Mouse (Mus musculus) hindbrain, embryonic 12.5 days (tissue): ENCODE data around the gene Tsku. TPM values are rescaled to one million over a fixed set of nuclear protein-coding genes. Genes with fewer than 3 reads are reported as not detected.

Experiments used
- ATAC-seq: fragments of 200-750 bp; cut with Nextera tagmentation; 2 replicates; pipeline ENCODE4 v1.8.0; 2017; ENCODE audit warnings: moderate TSS enrichment; ENCODE audit not compliant: low FRiP score
- H3K27ac ChIP-seq: fragments of 300-500 bp; sonication (generic); 2 replicates; pipeline ENCODE4 v1.5.1; 2016; ENCODE audit warnings: mild to moderate bottlenecking
- H3K27me3 ChIP-seq: fragments of 300-500 bp; sonication (generic); 2 replicates; pipeline ENCODE4 v1.6.1; 2016; ENCODE audit warnings: mild to moderate bottlenecking
- H3K36me3 ChIP-seq: fragments of 300-500 bp; sonication (generic); 2 replicates; pipeline ENCODE4 v1.6.1; 2016; ENCODE audit warnings: mild to moderate bottlenecking
- H3K4me1 ChIP-seq: fragments of 300-500 bp; sonication (generic); 2 replicates; pipeline ENCODE4 v1.6.1; 2016
- H3K4me2 ChIP-seq: fragments of 300-500 bp; sonication (generic); replicated peaks from 2 replicates; pipeline ENCODE4 v1.6.1; 2016; ENCODE audit warnings: mild to moderate bottlenecking
- H3K4me3 ChIP-seq: fragments of 300-500 bp; sonication (generic); 2 replicates; pipeline ENCODE4 v1.5.1; 2016; ENCODE audit warnings: mild to moderate bottlenecking
- H3K9ac ChIP-seq: fragments of 300-500 bp; sonication (generic); 2 replicates; pipeline ENCODE4 v1.6.1; 2016; ENCODE audit warnings: mild to moderate bottlenecking, moderate library complexity
- H3K9me3 ChIP-seq: fragments of 300-500 bp; sonication (generic); replicated peaks from 2 replicates; pipeline ENCODE4 v1.6.1; 2016; ENCODE audit warnings: mild to moderate bottlenecking
- WGBS: fragments of 180-500 bp; shearing (Covaris S2); methylation state at CpG from one replicate; pipeline ENCODE4 v1.1.7; 2016; 5-methylcytosine and 5-hydroxymethylcytosine counted together
- polyA plus RNA-seq: library from polyadenylated mRNA; unstranded; fragments of >200 nt; fragmentation: Nextera tagmentation; extraction: Ambion mirVana; gene quantifications from 2 replicates; pipeline ENCODE4 v1.2.1, GENCODE M21; 2016

The Tsku gene
- polyA plus RNA-seq, 1 experiment from 2014 or later, result 10.3 TPM

DNA sequence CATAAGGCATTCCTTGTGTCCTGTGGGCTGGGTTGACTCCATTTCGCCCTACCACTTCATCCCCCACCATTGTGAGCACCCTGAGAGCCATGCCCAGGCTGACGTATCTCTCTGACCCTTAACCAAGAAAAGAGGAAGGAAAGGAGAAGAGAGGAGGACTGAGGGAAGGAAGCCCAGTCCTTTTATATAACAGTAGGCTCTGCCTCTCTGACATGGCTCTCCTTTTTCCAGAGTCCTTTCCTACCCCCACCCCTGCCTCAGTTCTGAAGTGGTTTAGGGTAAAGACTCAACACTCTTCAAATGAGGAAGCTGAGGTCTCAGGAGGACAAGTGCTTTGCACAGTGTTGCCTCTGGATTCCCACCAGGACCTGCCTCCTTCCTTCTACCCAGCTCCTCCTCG lies 27.1 kb downstream of the Tsku start:
- no peaks in the 10 kb centered on the region for H3K9me3 ChIP-seq
- H3K9ac ChIP-seq, result no peak overlapping the region
- H3K4me1 ChIP-seq, result no peaks in the 10 kb centered on the region
- H3K4me2 ChIP-seq, result no peak overlapping the region
- WGBS, result 81% methylated on average over 3 of the region's 3 CpGs
- H3K36me3 ChIP-seq, result no peaks in the 10 kb centered on the region
- H3K4me3 ChIP-seq, result no peak overlapping the region
- no peaks in the 10 kb centered on the region for H3K27me3 ChIP-seq
- no peak for ATAC-seq
- H3K27ac ChIP-seq, result no peak overlapping the region

DNA sequence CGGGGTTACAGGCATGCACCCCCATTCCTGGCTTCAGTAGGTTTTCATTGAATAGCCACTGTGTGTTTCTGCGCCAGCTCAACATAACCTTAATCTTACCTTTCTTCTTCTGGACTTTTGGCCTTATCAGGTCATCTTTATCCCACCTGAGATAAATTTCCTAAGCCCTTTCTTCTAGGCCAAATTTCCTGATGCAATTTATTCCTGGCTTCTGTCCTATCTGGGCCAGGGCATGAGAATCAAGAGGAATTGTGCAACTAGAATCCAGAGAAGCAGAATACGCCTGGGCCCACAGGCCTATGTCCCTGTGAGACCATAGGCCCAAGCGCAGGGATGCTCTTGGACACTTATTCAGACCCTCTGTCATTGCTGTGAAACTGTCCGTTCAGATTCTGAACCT lies 27.6 kb downstream of the Tsku start:
- WGBS, result 90% methylated on average over 5 of the region's 5 CpGs
- Histone ChIP-seq H3K4me2 (no peak overlapping the region), H3K9me3 (no peaks in the 10 kb centered on the region), H3K27me3 (no peaks in the 10 kb centered on the region), H3K9ac (no peak overlapping the region), H3K4me3 (no peak overlapping the region), H3K36me3 (no peaks in the 10 kb centered on the region), H3K27ac (no peak overlapping the region), H3K4me1 (no peaks in the 10 kb centered on the region)
- ATAC-seq, result no peak

DNA sequence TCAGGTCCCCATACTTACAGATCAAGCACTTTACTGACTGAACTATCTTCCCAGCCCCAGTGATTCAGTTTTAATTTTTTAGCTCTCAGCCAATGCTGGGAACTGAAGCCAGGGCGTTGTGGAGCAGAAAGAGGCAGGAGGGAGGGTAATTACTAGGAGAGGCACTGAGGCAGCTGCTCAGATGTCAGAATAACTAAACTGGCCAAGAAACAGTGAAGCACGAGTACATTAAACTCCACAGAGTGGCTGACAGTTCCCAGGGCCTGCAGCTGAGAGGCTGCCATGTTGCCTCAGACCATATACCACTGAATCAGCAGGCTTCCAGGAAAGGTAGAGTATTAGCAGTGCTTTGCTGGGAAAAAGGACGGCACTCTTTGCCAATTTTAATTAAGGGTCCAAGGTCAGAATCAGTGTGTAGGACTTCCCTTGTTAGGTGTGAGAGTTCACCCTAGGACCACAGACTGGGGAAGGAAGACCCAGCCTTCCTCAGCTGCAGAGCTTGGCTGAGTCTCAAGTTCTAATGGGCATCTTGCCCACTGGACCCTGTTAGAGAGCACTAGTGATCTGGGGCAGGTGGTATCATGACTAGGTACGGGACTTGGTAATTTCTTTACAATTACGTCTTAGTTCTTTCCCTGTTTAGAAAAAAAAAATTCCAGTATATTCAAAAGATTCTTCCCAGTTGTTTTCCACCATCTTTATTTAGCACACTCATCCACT lies 28.3 kb downstream of the Tsku start:
- no peak overlapping the region for H3K4me2 ChIP-seq
- whole genome bisulfite sequencing, result 81% methylated on average over 5 of the region's 5 CpGs
- no peaks in the 10 kb centered on the region for H3K27me3 ChIP-seq
- ATAC-seq, result no peak
- H3K27ac ChIP-seq, result no peak overlapping the region
- H3K4me3 ChIP-seq, result no peak overlapping the region
- no peak overlapping the region for H3K9ac ChIP-seq
- no peaks in the 10 kb centered on the region for H3K4me1 ChIP-seq
- no peaks in the 10 kb centered on the region for H3K36me3 ChIP-seq
- H3K9me3 ChIP-seq, result no peaks in the 10 kb centered on the region

- no peaks in the 10 kb centered on the region for H3K36me3 ChIP-seq
- WGBS, result 61% methylated on average over 3 of the region's 3 CpGs
- no peaks in the 10 kb centered on the region for H3K4me1 ChIP-seq
- H3K27me3 ChIP-seq, result no peaks in the 10 kb centered on the region
- H3K9ac ChIP-seq, result no peak overlapping the region
- no peaks in the 10 kb centered on the region for H3K9me3 ChIP-seq
- no peak for ATAC-seq
- H3K4me3 ChIP-seq, result no peak overlapping the region
- H3K4me2 ChIP-seq, result no peak overlapping the region
- H3K27ac ChIP-seq, result no peak overlapping the region
Measured at GRCm38 (mm10) chr7:98331932-98332331, 29.2 kb downstream of the Tsku start.

DNA sequence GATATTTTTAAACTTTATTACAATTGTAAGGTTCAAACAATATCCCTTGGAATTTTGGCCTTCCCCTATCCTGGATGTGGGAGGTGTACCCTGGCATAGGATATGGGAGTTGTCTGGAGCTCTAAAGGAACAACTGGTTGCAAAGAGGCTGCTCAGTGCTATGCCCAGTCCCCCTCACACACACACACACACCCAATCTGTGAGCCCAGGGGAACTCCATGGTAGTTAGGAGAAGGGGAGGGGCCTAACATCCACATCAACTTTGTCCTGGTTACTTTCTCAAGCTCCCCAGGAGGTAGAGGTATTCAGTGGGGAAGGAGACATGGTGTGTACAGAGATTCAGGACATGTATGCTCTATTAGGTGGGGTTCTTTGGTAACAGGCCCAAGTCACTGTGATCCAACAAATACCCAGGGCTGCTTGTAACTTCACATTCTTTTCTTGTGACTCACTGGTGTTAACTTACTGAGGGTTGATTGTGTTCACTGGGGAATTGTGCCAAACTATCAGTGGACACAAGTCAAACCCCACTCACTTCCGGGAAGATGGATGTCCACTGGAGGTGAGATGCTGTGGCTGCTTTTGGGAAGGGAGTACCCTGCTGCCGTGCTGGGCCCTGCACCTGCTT lies 30.6 kb downstream of the Tsku start:
- Histone ChIP-seq H3K9ac (no peak overlapping the region), H3K27me3 (no peaks in the 10 kb centered on the region), H3K4me3 (no peak overlapping the region), H3K27ac (no peak overlapping the region), H3K4me1 (no peaks in the 10 kb centered on the region), H3K36me3 (no peaks in the 10 kb centered on the region), H3K9me3 (no peaks in the 10 kb centered on the region), H3K4me2 (no peak overlapping the region)
- ATAC-seq, result no peak
- WGBS, result 92% methylated on average over 2 of the region's 2 CpGs

- WGBS, result 80% methylated on average over 7 of the region's 7 CpGs
- ATAC-seq, result no peak
- H3K4me1 ChIP-seq, result no peaks in the 10 kb centered on the region
Measured at GRCm38 (mm10) chr7:98329651-98330374, 31.3 kb downstream of the Tsku start.

DNA sequence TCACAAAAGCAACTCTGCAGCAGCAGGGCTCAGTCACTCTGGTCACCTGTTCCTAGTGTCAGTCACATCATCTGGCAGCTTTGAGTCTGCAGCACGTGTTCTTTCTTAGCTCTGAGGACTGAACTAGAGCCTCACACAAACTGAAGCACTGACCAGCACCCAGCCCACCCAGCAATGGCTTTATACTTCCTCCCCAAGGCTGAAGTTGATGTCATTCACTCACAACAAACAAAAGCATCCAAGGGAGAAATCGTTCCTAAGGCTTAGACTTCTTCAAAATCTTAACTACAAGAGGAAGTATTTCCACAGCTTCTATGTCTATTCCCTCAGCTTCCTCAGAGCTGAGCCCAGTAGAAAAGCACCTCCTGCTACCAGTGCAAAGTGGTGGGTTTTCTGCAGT lies 32.8 kb downstream of the Tsku start:
- no peak for ATAC-seq
- Histone ChIP-seq H3K9me3 (no peaks in the 10 kb centered on the region), H3K27me3 (no peaks in the 10 kb centered on the region), H3K4me3 (no peak overlapping the region), H3K27ac (no peak overlapping the region), H3K4me1 (peaks cover 5% of the 10 kb centered on the region), H3K36me3 (no peaks in the 10 kb centered on the region), H3K9ac (no peak overlapping the region), H3K4me2 (no peak overlapping the region)
- WGBS, result 57% methylated on average over 2 of the region's 2 CpGs

More at GRCm38 (mm10) chr7:98329651-98330374, 31.3 kb downstream of the Tsku start:
- Histone ChIP-seq H3K27ac (no peak overlapping the region), H3K9ac (no peak overlapping the region), H3K4me3 (no peak overlapping the region), H3K27me3 (no peaks in the 10 kb centered on the region), H3K4me2 (no peak overlapping the region), H3K36me3 (no peaks in the 10 kb centered on the region), H3K9me3 (no peaks in the 10 kb centered on the region)

DNA sequence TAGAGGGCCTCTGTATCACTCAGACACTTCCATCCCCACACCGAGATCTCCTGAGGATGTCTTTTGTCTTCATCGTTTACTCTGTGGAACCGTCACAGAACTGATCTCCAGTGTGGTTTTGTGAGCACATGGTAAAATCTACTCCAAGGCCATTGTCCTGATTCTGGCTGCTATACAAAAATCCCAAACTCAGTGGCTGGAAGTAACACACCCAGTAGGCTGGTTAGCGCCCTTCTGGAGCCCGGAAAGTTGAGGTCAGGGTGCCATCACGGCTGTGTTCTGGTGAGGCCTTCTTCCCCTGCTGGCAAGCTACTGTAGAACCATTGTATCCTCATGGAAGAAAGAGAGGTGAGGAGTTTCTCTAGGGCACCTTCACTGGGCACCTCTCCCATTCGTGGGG lies 35.1 kb downstream of the Tsku start:
- H3K4me3 ChIP-seq, result no peak overlapping the region
- WGBS, result 84% methylated on average over 7 of the region's 7 CpGs
- ATAC-seq, result no peak
- H3K36me3 ChIP-seq, result no peaks in the 10 kb centered on the region
- H3K9me3 ChIP-seq, result no peaks in the 10 kb centered on the region
- no peak overlapping the region for H3K27ac ChIP-seq
- H3K9ac ChIP-seq, result no peak overlapping the region
- H3K4me2 ChIP-seq, result no peak overlapping the region
- peaks cover 7% of the 10 kb centered on the region for H3K4me1 ChIP-seq
- no peaks in the 10 kb centered on the region for H3K27me3 ChIP-seq

GRCm38 (mm10) chr7:98324228-98324627 lies 36.9 kb downstream of the Tsku start:
- Histone ChIP-seq H3K36me3 (no peaks in the 10 kb centered on the region), H3K27me3 (no peaks in the 10 kb centered on the region), H3K27ac (no peak overlapping the region), H3K4me2 (no peak overlapping the region), H3K9me3 (no peaks in the 10 kb centered on the region), H3K4me3 (no peak overlapping the region), H3K9ac (no peak overlapping the region), H3K4me1 (peaks cover 7% of the 10 kb centered on the region)
- 0 out of 2 replicates have a peak, but pooled peaks have one; percentile 26 for ATAC-seq
- 77% methylated on average over 1 of the region's 1 CpGs for WGBS

DNA sequence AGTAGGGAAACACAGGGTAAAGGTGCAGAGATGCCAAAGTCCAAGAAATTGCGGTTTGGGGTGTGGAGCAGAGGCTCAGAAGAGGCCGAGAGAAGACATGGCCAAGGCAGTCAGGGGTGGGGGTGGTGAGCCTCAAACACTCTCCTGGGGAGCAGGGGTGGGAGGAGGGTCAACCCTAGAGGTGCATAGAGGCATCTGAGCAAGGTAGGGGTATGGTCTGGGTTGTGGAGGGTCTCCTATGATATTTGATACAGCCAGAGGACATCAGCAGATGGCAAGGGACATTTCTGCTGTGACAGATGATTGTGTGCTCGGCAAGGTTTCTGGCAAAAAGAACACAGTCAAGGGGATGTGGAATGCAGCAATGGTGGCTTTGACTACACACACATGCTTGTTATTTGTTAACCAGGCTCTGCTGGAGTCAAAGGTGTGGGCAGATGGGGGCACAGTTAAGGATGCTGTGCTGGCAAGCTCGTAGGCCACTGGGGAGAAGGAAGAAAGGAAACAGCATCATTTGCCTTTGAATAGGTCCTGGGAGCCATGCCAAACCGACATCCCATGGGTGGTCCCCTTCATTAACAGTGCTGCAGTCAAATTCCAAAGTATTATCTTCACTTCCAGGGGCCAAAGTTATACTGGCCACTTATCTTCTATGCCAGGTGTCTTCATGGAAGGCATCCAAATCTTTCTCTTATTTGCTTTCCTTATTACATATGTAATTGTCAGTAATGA lies 37.7 kb downstream of the Tsku start:
- H3K9ac ChIP-seq, result no peak overlapping the region
- no peak overlapping the region for H3K4me3 ChIP-seq
- H3K36me3 ChIP-seq, result no peaks in the 10 kb centered on the region
- H3K27ac ChIP-seq, result no peak overlapping the region
- no peaks in the 10 kb centered on the region for H3K27me3 ChIP-seq
- 31% methylated on average over 5 of the region's 5 CpGs for WGBS
- H3K4me2 ChIP-seq, result no peak overlapping the region
- ATAC-seq, result peak; percentile 79
- H3K4me1 ChIP-seq, result peaks cover 7% of the 10 kb centered on the region
- no peaks in the 10 kb centered on the region for H3K9me3 ChIP-seq

- 80% methylated on average over 3 of the region's 3 CpGs for WGBS
- Histone ChIP-seq H3K9me3 (no peaks in the 10 kb centered on the region), H3K4me2 (no peak overlapping the region), H3K36me3 (no peaks in the 10 kb centered on the region), H3K27ac (no peak overlapping the region), H3K9ac (no peak overlapping the region), H3K4me1 (peaks cover 7% of the 10 kb centered on the region), H3K4me3 (no peak overlapping the region), H3K27me3 (no peaks in the 10 kb centered on the region)
- ATAC-seq, result no peak
Measured at GRCm38 (mm10) chr7:98322415-98322814, 38.7 kb downstream of the Tsku start.

- Histone ChIP-seq H3K36me3 (no peaks in the 10 kb centered on the region), H3K27ac (no peak within 1 kb of the TSS), H3K4me1 (peaks cover 7% of the 10 kb centered on the region), H3K4me2 (no peak within 1 kb of the TSS), H3K9ac (no peak within 1 kb of the TSS), H3K27me3 (no peaks in the 10 kb centered on the region), H3K9me3 (no peaks in the 10 kb centered on the region), H3K4me3 (no peak within 1 kb of the TSS)
- 81% methylated on average over 2 of the region's 2 CpGs for WGBS
- ATAC-seq, result no peak
Measured at GRCm38 (mm10) chr7:98321083-98321482, 40.0 kb downstream of the Tsku start, which contains the start of gene Acer3. Acer3 (minus strand) TSS chr7:98321208.
